Mouse (Mus musculus): ENCODE measurements around the gene Atp8a1.

Gene Atp8a1

GRCm38 (mm10) chr5:67678819-67679218, 168.4 kb downstream of the Atp8a1 start:
- no peak for DNase-seq (ENCODE audit: low spot score in 2 of 2)

GRCm38 (mm10) chr5:67673008-67673407, 174.2 kb downstream of the Atp8a1 start:
- no peak for DNase-seq (ENCODE audit: low spot score in 2 of 2)

GRCm38 (mm10) chr5:67670158-67670557, 177.1 kb downstream of the Atp8a1 start:
- no peak for DNase-seq (ENCODE audit: low spot score in 2 of 2)

- DNase-seq (ENCODE audit: low spot score in 2 of 2): no peak
Measured at GRCm38 (mm10) chr5:67669436-67669896, 177.8 kb downstream of the Atp8a1 start.

- no peak for DNase-seq (ENCODE audit: low spot score in 2 of 2)
Measured at GRCm38 (mm10) chr5:67662715-67663114, 184.5 kb downstream of the Atp8a1 start.

GRCm38 (mm10) chr5:67659864-67660263, 187.4 kb downstream of the Atp8a1 start:
- no peak for DNase-seq (ENCODE audit: low spot score in 2 of 2)

- no peak for DNase-seq (ENCODE audit: low spot score in 2 of 2)
Measured at GRCm38 (mm10) chr5:67656821-67657259, 190.4 kb downstream of the Atp8a1 start.

- DNase-seq (ENCODE audit: low spot score in 2 of 2): no peak
Measured at GRCm38 (mm10) chr5:67655696-67656519, 191.3 kb downstream of the Atp8a1 start.

- no peak for DNase-seq (ENCODE audit: low spot score in 2 of 2)
Measured at GRCm38 (mm10) chr5:67654572-67654971, 192.7 kb downstream of the Atp8a1 start.

- no peak for DNase-seq (ENCODE audit: low spot score in 2 of 2)
Measured at GRCm38 (mm10) chr5:67653543-67653942, 193.7 kb downstream of the Atp8a1 start.

- no peak for DNase-seq (ENCODE audit: low spot score in 2 of 2)
Measured at GRCm38 (mm10) chr5:67652468-67652867, 194.8 kb downstream of the Atp8a1 start.

- no peak for DNase-seq (ENCODE audit: low spot score in 2 of 2)
Measured at GRCm38 (mm10) chr5:67650021-67650420, 197.2 kb downstream of the Atp8a1 start.

GRCm38 (mm10) chr5:67649156-67649555, 198.1 kb downstream of the Atp8a1 start:
- no peak for DNase-seq (ENCODE audit: low spot score in 2 of 2)

- no peak for DNase-seq (ENCODE audit: low spot score in 2 of 2)
Measured at GRCm38 (mm10) chr5:67647568-67647967, 199.7 kb downstream of the Atp8a1 start.

GRCm38 (mm10) chr5:67646756-67647529, 200.3 kb downstream of the Atp8a1 start:
- no peak for DNase-seq (ENCODE audit: low spot score in 2 of 2)

- no peak for DNase-seq (ENCODE audit: low spot score in 2 of 2)
Measured at GRCm38 (mm10) chr5:67643537-67644255, 203.5 kb downstream of the Atp8a1 start.

GRCm38 (mm10) chr5:67641406-67642120, 205.7 kb downstream of the Atp8a1 start:
- DNase-seq (ENCODE audit: low spot score in 2 of 2): no peak

- no peak for DNase-seq (ENCODE audit: low spot score in 2 of 2)
Measured at GRCm38 (mm10) chr5:67640596-67641312, 206.5 kb downstream of the Atp8a1 start.

GRCm38 (mm10) chr5:67634339-67634738, 212.9 kb downstream of the Atp8a1 start:
- DNase-seq (ENCODE audit: low spot score in 2 of 2): no peak

- DNase-seq (ENCODE audit: low spot score in 2 of 2): no peak
Measured at GRCm38 (mm10) chr5:67633831-67634268, 213.4 kb downstream of the Atp8a1 start.

All from spleen, postnatal 14 days (tissue).